Mouse (Mus musculus): ENCODE data around the gene Msh4. TPM values are rescaled to one million over a fixed set of nuclear protein-coding genes. Genes with fewer than 3 reads are reported as not detected.

Msh4 gene
- total RNA-seq, 4 experiments from 2014 or later: 0.07 to 0.62 (median 0.16) TPM

- DNase-seq: no peak
These were observed 98.3 kb downstream of the Msh4 start for GRCm38 (mm10) chr3:153807444-153808149.

Other genes with a start within 250 kb of the Msh4 start
- gene St6galnac3, start 181.0 kb downstream of the Msh4 start, total RNA-seq (2022): 10 to 100 TPM in 3 of 4 experiments, 1 to 10 TPM in 1; 7.7 to 25.4 (median 16.9) TPM
- gene Asb17, start 61.9 kb downstream of the Msh4 start, total RNA-seq (2022): not detected
- gene Rabggtb, start 6.9 kb upstream of the Msh4 start, total RNA-seq (2022): 10 to 100 TPM; 74.0 to 84.6 (median 78.7) TPM
- 100 to 1,000 TPM; 446 to 580 (median 575) TPM for gene Acadm, start 38.5 kb upstream of the Msh4 start, total RNA-seq (2022)
- gene Slc44a5, start 67.3 kb upstream of the Msh4 start, total RNA-seq (2022): under 1 TPM in 3 of 4 experiments, not detected in 1; 0.03 to 0.11 (median 0.06) TPM